Mouse (Mus musculus) adrenal gland, postnatal 14 days (tissue): ENCODE results near the gene Abcc9. TPM values are rescaled to one million over a fixed set of nuclear protein-coding genes. Genes with fewer than 3 reads are reported as not detected.

Experiments
- DNase-seq: peaks from one replicate; pipeline ENCODE4 v3.0.0; 2021; ENCODE audit warnings: mixed read lengths
- long read RNA-seq, 2 experiments: library from polyadenylated mRNA; stranded (forward); transcript quantifications; one replicate each; pipeline ENCODE4 v2.0.0; 2021
- total RNA-seq: library from RNA; stranded (reverse); gene quantifications from 2 replicates; pipeline ENCODE4 v1.2.3, GENCODE M21; 2021

Gene Abcc9
- total RNA-seq = 32.9 and 35.9 TPM in 2 replicates
- long read RNA-seq, experiment 1, full-length matches to known transcripts = 1 of 5 reads
- long read RNA-seq, experiment 1, partial matches to known transcripts = 3 of 5 reads
- long read RNA-seq, experiment 1, other reads (novel, unspliced or antisense) = 1 of 5 reads
- long read RNA-seq, experiment 2, full-length matches to known transcripts = 1 of 5 reads
- long read RNA-seq, experiment 2, partial matches to known transcripts = 2 of 5 reads
- long read RNA-seq, experiment 2, other reads (novel, unspliced or antisense) = 2 of 5 reads

- DNase-seq = peak; percentile 40
Measured at GRCm38 (mm10) chr6:142701652-142702637, at the start of gene Abcc9. Abcc9 (minus strand) TSS chr6:142702315.

DNA sequence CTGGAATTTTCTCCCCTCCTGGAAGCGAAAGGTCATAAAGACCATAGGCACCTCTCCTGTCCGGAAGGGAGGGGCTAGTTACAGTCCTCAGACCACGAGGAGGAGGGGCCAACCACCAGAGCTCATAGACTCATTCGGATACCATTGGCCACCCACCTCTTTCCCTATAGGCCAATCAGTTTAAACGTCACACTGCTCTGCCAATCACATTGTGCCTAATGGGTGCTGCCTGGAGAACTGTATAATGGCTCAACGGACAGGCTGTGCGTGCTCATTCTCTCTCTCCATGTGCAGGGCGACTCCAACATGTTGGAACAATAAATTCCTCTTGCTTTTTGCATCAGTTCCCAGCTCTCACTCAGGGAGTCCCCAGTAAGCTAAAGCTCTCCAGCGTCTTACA lies 49.2 kb upstream of the Abcc9 start:
- DNase-seq = no peak

GRCm38 (mm10) chr6:142748057-142748708 lies 46.1 kb upstream of the Abcc9 start:
- DNase-seq = peak; percentile 48

- no peak for DNase-seq
Measured at GRCm38 (mm10) chr6:142747165-142747564, 45.0 kb upstream of the Abcc9 start.

- DNase-seq = no peak
Measured at GRCm38 (mm10) chr6:142746765-142747164, 44.6 kb upstream of the Abcc9 start.

GRCm38 (mm10) chr6:142745484-142745883 lies 43.4 kb upstream of the Abcc9 start:
- DNase-seq = no peak

DNA sequence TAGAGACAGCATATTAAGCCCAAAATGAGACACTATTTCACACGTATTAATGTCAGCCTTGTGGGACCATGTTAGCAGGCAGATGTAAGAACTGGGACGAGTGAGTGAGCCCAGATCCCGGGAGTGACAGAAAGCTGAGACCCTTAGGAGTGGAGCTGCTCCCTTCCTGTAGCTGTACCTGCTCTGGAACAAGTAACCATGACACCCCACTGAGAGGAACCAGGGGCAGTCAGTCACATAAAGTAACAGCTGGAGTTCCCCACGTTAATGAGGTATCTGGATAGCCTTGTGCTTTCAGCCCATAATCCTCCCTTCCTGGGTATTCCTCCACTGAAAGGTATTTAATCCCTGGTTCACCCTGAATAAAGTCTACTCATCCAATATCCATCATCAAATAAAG lies 41.1 kb upstream of the Abcc9 start:
- no peak for DNase-seq

- DNase-seq = no peak
Measured at GRCm38 (mm10) chr6:142741763-142742162, 39.6 kb upstream of the Abcc9 start.

GRCm38 (mm10) chr6:142738637-142739036 lies 36.5 kb upstream of the Abcc9 start:
- no peak for DNase-seq

DNA sequence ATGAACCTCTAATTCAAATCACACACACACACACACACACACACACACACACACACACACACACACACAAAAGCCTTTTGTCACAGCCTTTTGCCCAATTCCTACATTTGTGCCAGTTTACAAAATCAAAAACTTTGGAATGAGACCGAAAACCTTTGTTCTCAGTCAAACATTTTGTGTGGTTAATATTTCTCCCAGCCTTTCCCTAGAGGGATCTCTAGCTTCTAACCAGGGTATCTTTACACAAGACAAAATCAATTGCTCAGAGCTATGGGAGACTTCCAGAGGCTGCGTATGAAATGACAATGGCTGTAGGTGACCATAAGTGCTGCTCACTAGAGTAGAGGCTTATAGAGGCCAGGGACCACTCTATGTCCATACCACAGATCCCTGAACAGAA lies 36.1 kb upstream of the Abcc9 start:
- DNase-seq = no peak

- DNase-seq = peak; percentile 47
Measured at GRCm38 (mm10) chr6:142735302-142736005, 33.3 kb upstream of the Abcc9 start.

DNA sequence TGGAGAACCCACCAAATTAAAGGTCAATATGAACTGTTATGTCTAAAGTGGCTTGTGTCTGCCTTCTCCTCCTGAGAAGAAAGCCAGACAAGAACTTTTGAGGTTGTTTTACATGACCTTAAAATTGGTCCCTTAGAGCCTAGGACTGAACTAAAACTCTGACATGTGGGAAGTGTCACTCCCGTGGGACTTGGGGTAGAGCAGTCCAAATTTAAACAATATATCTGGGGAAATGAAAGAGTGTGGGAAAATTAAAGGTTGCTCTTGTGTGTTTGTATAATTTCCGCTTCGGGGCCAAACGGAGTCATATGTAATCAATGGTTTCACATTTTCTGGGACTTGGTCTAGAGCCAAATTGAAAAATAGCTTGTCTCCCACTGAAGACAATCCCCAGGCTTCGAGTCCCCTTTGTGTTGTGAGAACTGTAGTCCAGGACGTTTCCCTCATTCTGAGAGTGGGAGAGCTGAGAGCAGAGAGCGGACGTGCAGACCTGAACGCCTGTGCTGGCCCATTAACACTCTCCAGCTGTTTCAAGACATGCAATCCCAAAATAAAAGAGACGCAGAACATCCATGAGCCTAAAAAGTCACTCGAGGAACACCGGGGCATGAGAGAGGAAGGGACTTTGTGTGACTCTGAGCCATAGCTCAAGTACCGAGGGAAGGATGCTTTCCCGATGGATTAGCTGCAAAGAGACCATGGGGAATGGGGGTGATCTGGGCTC lies 30.6 kb upstream of the Abcc9 start:
- no peak for DNase-seq

DNA sequence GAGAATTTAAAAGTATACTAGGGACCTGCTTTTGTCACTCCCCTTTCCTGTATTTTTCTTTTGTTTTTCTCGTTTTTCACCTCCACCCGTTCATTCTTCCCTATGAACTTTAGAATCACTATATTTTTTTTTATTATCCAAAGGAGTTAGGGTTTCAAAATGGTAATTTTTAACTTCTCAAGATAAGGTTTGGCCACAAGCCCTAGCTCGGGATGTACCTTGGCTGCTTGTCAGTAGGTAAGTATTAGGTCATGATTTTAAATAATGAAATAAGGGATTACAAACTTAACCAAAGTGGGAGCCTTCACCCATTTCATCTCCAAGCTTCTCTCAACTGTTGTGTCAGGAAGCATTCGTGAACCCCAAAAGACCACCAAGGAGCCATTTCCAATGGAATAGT lies 23.9 kb upstream of the Abcc9 start:
- DNase-seq = no peak

GRCm38 (mm10) chr6:142721731-142722130 lies 19.6 kb upstream of the Abcc9 start:
- peak; percentile 70 for DNase-seq

- DNase-seq = no peak
Measured at GRCm38 (mm10) chr6:142720641-142721040, 18.5 kb upstream of the Abcc9 start.

GRCm38 (mm10) chr6:142718167-142718566 lies 16.1 kb upstream of the Abcc9 start:
- DNase-seq = no peak

GRCm38 (mm10) chr6:142717186-142717585 lies 15.1 kb upstream of the Abcc9 start:
- DNase-seq = no peak

GRCm38 (mm10) chr6:142715026-142715425 lies 12.9 kb upstream of the Abcc9 start:
- no peak for DNase-seq

GRCm38 (mm10) chr6:142711106-142711505 lies 9.0 kb upstream of the Abcc9 start:
- no peak for DNase-seq

DNA sequence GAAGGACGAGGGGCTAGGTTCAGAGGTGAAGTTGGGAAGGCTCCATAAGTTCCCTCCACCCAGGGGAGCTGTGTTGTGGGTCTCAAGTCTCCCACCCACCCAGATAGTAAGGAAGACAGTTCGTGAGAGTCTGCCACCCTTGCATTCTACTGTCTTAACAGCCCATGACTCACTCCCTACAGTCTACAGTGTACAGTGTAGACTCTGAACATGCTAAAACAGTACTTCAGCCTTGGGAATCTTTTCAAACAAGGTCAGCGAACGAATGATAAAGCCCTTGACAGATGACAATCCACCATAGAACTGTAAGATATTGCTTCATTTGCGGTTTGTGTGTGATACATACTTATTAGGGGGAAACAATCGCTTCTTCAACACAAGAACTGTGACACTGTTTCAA lies 8.6 kb upstream of the Abcc9 start:
- DNase-seq = no peak

GRCm38 (mm10) chr6:142708369-142708768 lies 6.3 kb upstream of the Abcc9 start:
- no peak for DNase-seq
